Mouse (Mus musculus) kidney, adult 11 months (tissue): Measurements from ENCODE around the gene Ess2.

Experiments
- DNase-seq: peaks from one replicate; pipeline ENCODE4 v3.0.0; 2022

Ess2 gene

GRCm38 (mm10) chr16:17921325-17922162, 10.4 kb upstream of the Ess2 start:
- peak; percentile 94 for DNase-seq

GRCm38 (mm10) chr16:17920586-17920985, 9.4 kb upstream of the Ess2 start:
- no peak for DNase-seq

- no peak for DNase-seq
These were observed 3.4 kb upstream of the Ess2 start, which contains the start of gene Gsc2 for GRCm38 (mm10) chr16:17914307-17915249. Gene Gsc2 (minus strand): TSS chr16:17915059.

GRCm38 (mm10) chr16:17898462-17898861, 12.7 kb downstream of the Ess2 start, which contains the start of the genes Dgcr2 and Tssk2:
Gene Dgcr2 (minus strand): TSS chr16:17898562.
Gene Tssk2 (plus strand): TSS chr16:17898637.
- DNase-seq: no peak

GRCm38 (mm10) chr16:17896091-17896490, 15.1 kb downstream of the Ess2 start:
- DNase-seq: no peak

GRCm38 (mm10) chr16:17893923-17894322, 17.2 kb downstream of the Ess2 start, which contains the start of gene Tssk1:
Gene Tssk1 (plus strand): TSS chr16:17894223.
- DNase-seq: no peak

GRCm38 (mm10) chr16:17892606-17893005, 18.5 kb downstream of the Ess2 start:
- peak; percentile 89 for DNase-seq

- peak; percentile 98 for DNase-seq
These were observed 19.6 kb downstream of the Ess2 start, which contains the start of gene Gm20518 for GRCm38 (mm10) chr16:17891567-17891959. Gene Gm20518 (minus strand): TSS chr16:17891671.

- DNase-seq: peak; percentile 92
These were observed 20.1 kb downstream of the Ess2 start for GRCm38 (mm10) chr16:17890917-17891566.

GRCm38 (mm10) chr16:17890342-17890727, 20.8 kb downstream of the Ess2 start:
- DNase-seq: no peak

- DNase-seq: no peak
These were observed 21.3 kb downstream of the Ess2 start for GRCm38 (mm10) chr16:17889689-17890341.

- DNase-seq: no peak
These were observed 27.0 kb downstream of the Ess2 start for GRCm38 (mm10) chr16:17884116-17884515.

GRCm38 (mm10) chr16:17882196-17882595, 29.0 kb downstream of the Ess2 start:
- no peak for DNase-seq

- DNase-seq: no peak
These were observed 31.6 kb downstream of the Ess2 start for GRCm38 (mm10) chr16:17879571-17879970.

- DNase-seq: no peak
These were observed 35.1 kb downstream of the Ess2 start for GRCm38 (mm10) chr16:17876096-17876495.

GRCm38 (mm10) chr16:17875174-17875573, 36.0 kb downstream of the Ess2 start:
- DNase-seq: no peak

GRCm38 (mm10) chr16:17872995-17873394, 38.2 kb downstream of the Ess2 start:
- no peak for DNase-seq

GRCm38 (mm10) chr16:17871248-17871647, 39.9 kb downstream of the Ess2 start:
- no peak for DNase-seq

- peak; percentile 40 for DNase-seq
These were observed 45.4 kb downstream of the Ess2 start for GRCm38 (mm10) chr16:17865770-17866169.

- peak; percentile 15 for DNase-seq
These were observed 45.9 kb downstream of the Ess2 start for GRCm38 (mm10) chr16:17865293-17865692.

GRCm38 (mm10) chr16:17858592-17858991, 52.6 kb downstream of the Ess2 start:
- DNase-seq: no peak

GRCm38 (mm10) chr16:17857157-17857556, 54.0 kb downstream of the Ess2 start:
- no peak for DNase-seq
